Mouse (Mus musculus) heart, embryonic 12.5 days (tissue): Measurements from ENCODE around the gene Serpina3f. TPM values are rescaled to one million over a fixed set of nuclear protein-coding genes. Genes with fewer than 3 reads are reported as not detected.
"Not testable (repeated sequence)": the region's sequence is repeated elsewhere in the genome, so short reads cannot be mapped to it uniquely, and the experiment has no call there.

ENCODE experiments used
- ATAC-seq: fragments of 200-750 bp; cut with Nextera tagmentation; 2 replicates; pipeline ENCODE4 v1.8.0; 2017; ENCODE audit warnings: moderate TSS enrichment, moderate library complexity; ENCODE audit not compliant: insufficient number of reproducible peaks, low FRiP score
- H3K27ac ChIP-seq: fragments of 300-500 bp; sonication (generic); 2 replicates; pipeline ENCODE4 v1.5.1; 2016; ENCODE audit warnings: mild to moderate bottlenecking, moderate library complexity; ENCODE audit not compliant: poor library complexity, severe bottlenecking
- H3K27me3 ChIP-seq: fragments of 300-500 bp; sonication (generic); replicated peaks from 2 replicates; pipeline ENCODE4 v1.6.1; 2016; ENCODE audit warnings: mild to moderate bottlenecking, moderate library complexity
- H3K36me3 ChIP-seq: fragments of 300-500 bp; sonication (generic); 2 replicates; pipeline ENCODE4 v1.6.1; 2016; ENCODE audit warnings: mild to moderate bottlenecking, moderate library complexity
- H3K4me1 ChIP-seq: fragments of 300-500 bp; sonication (generic); replicated peaks from 2 replicates; pipeline ENCODE4 v1.6.1; 2016; ENCODE audit warnings: mild to moderate bottlenecking
- H3K4me2 ChIP-seq: fragments of 300-500 bp; sonication (generic); 2 replicates; pipeline ENCODE4 v1.6.1; 2016; ENCODE audit warnings: mild to moderate bottlenecking, moderate library complexity
- H3K4me3 ChIP-seq: fragments of 300-500 bp; sonication (generic); 2 replicates; pipeline ENCODE4 v1.5.1; 2016; ENCODE audit warnings: mild to moderate bottlenecking
- H3K9ac ChIP-seq: fragments of 300-500 bp; sonication (generic); 2 replicates; pipeline ENCODE4 v1.6.1; 2016; ENCODE audit warnings: mild to moderate bottlenecking, moderate library complexity
- H3K9me3 ChIP-seq: fragments of 300-500 bp; sonication (generic); replicated peaks from 2 replicates; pipeline ENCODE4 v1.6.1; 2016; ENCODE audit warnings: mild to moderate bottlenecking, moderate library complexity
- WGBS: fragments of 180-500 bp; shearing (Covaris S2); methylation state at CpG from one replicate; pipeline ENCODE4 v1.1.7; 2016; 5-methylcytosine and 5-hydroxymethylcytosine counted together
- polyA plus RNA-seq: library from polyadenylated mRNA; unstranded; fragments of >200 nt; fragmentation: Nextera tagmentation; extraction: Ambion mirVana; gene quantifications from 2 replicates; pipeline ENCODE4 v1.2.1, GENCODE M21; 2016

Serpina3f gene
- polyA plus RNA-seq, 1 experiment from 2014 or later: not detected

DNA sequence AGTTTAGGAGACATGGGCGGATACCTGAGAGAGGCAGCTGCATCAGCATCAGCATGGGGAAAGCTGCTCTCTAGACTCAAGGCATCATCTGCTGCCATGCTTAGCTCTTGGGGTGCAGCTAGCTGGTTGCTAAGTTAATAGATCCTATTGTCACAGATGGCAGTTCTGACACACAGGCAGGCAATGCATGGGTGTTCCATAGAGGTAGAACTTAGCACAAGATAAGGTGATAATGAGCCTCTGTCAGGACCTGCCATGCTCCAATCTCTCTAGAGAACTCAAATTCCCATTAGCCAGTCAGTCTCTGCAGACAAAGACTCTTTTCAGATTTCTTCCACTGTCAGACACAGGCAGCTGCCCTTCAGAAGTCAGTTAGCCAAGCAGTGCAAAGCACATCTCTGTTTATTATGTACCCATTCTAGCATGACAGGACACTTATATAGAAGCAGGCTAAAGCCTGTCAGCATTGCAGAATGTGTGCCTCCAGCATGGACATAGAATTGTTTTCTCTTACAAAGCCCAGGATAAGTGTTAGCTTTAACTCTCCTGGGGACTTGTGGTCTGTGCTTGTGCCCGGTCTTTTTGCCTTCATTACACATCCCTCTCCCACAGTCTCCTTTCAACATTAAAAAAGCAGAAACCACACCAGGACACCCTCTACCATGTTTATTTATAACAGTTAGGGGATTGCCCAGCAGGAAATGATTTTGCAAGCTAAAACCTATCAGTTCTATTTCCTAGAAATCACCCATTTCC, 477 bp upstream of the Serpina3f start:
- Histone ChIP-seq H3K9ac (no peak overlapping the region), H3K4me1 (no peaks in the 10 kb centered on the region), H3K9me3 (no peaks in the 10 kb centered on the region), H3K4me2 (no peak overlapping the region), H3K27ac (no peak overlapping the region), H3K27me3 (0 out of 2 replicates have a peak, but pooled peaks cover 5% of the 10 kb centered on the region), H3K4me3 (no peak overlapping the region), H3K36me3 (no peaks in the 10 kb centered on the region)
- no peak for ATAC-seq
- 61% methylated on average over 2 of the region's 2 CpGs for WGBS

DNA sequence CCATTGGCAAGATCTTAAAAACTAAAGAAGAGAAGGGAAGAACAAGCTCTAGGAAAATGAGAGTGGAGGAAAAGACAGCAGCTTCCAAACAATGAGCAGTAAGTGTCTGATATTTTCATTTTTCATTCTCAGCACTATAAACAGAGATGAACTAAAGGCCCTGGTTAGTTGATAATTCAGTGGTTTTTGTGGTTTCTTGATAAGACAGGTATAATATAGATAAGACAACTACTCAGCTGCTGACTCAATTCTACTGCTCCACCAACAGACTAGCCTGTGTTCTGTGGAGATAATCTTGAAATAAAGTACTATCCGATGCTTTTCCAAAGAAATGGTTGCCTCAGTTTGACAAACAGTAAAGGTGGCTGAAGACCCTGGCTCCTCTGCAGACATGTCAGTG, 905 bp downstream of the Serpina3f start:
- Histone ChIP-seq H3K36me3 (no peaks in the 10 kb centered on the region), H3K27me3 (0 out of 2 replicates have a peak, but pooled peaks cover 5% of the 10 kb centered on the region), H3K4me2 (no peak overlapping the region), H3K9me3 (no peaks in the 10 kb centered on the region), H3K4me3 (no peak overlapping the region), H3K9ac (no peak overlapping the region), H3K27ac (no peak overlapping the region), H3K4me1 (no peaks in the 10 kb centered on the region)
- no peak for ATAC-seq
- 52% methylated on average over 1 of the region's 1 CpGs for WGBS

DNA sequence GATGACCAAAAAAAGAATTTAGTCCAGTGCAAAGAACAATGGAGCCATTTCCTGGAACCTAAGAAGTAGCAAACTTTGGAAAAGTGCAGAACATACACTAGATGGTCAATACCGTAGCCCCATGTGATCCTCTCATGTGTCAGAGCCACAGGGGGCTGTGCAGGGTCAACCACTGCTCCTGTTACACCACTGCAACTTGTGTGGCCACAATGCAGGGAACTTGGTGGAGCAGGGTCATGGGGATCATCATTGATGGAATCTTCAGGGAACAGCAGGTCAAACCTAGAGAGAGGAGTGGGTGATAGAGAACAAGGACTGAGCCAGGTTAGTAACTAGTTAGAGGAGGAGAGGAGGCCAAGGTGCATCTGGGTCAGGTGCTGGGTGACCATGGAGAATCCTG, 7.3 kb downstream of the Serpina3f start:
- no peak overlapping the region for H3K4me3 ChIP-seq
- no peaks in the 10 kb centered on the region for H3K36me3 ChIP-seq
- no peak overlapping the region for H3K27ac ChIP-seq
- H3K4me2 ChIP-seq: no peak overlapping the region
- H3K9ac ChIP-seq: no peak overlapping the region
- no peak for ATAC-seq
- 0 out of 2 replicates have a peak, but pooled peaks cover 2% of the 10 kb centered on the region for H3K4me1 ChIP-seq
- 69% methylated on average over 1 of the region's 1 CpGs for WGBS
- 0 out of 2 replicates have a peak, but pooled peaks cover 1% of the 10 kb centered on the region for H3K27me3 ChIP-seq
- H3K9me3 ChIP-seq: no peaks in the 10 kb centered on the region

DNA sequence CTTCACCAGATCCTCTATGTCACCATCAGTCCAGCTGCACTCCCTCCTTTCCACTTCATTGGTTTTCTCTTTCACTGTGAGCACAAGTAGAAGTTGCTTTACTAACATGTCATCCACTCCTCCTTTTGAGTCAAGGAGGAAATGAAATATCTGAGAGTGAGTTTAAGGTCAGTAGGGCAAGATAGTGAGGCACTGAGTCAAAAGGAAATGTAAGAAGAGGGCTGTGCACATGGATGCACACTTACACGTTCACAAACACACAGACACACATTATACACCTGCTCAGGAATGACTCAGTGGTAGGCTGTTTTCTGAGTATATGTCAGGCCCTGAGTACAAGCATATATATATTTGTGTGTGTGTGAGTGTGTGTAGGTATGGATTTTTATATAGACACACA, 9.3 kb downstream of the Serpina3f start:
- no peak for ATAC-seq
- 41% methylated on average over 1 of the region's 1 CpGs for WGBS
- no peak overlapping the region for H3K4me3 ChIP-seq

DNA sequence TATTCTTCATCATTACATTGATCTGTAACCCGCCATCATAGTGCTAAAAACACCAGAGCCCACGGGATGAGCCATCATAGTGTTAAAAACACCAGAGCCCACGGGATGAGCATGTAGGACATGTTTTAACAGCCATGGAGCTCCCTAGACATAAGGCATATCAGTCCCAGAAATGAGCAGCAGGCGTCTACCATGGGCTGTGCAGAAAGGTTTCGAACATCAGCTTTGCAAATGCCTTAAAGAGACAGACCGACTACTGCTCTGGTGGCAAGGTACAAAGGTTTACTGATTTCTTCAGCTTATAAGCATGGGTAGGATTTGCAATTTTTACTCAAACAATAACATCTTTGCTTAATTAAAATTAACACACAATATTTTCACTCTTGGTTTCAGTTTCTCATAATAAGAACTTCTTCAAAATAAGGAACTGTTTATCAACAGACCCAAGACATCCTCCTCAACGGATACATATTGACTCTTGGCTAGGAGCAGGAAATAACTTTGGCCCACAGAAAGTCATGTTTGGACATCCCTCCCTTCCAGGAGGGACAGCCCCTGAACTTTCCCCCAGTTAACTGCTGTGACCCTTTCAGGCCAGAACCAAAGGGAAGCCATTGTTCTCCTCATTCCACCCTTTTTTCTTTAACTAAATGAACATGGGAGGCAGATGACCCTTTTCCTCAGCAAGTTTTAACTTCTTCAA, 10.4 kb downstream of the Serpina3f start:
- Histone ChIP-seq H3K9me3 (no peaks in the 10 kb centered on the region), H3K4me3 (no peak overlapping the region), H3K4me2 (no peak overlapping the region), H3K4me1 (0 out of 2 replicates have a peak, but pooled peaks cover 2% of the 10 kb centered on the region), H3K9ac (no peak overlapping the region), H3K27me3 (no peaks in the 10 kb centered on the region), H3K27ac (no peak overlapping the region), H3K36me3 (no peaks in the 10 kb centered on the region)
- WGBS: 59% methylated on average over 7 of the region's 7 CpGs
- no peak for ATAC-seq

More for the DNA sequence above, 9.3 kb downstream of the Serpina3f start:
- Histone ChIP-seq H3K9me3 (no peaks in the 10 kb centered on the region), H3K27me3 (no peaks in the 10 kb centered on the region), H3K27ac (no peak overlapping the region), H3K36me3 (no peaks in the 10 kb centered on the region), H3K4me1 (0 out of 2 replicates have a peak, but pooled peaks cover 2% of the 10 kb centered on the region), H3K4me2 (no peak overlapping the region), H3K9ac (no peak overlapping the region)

DNA sequence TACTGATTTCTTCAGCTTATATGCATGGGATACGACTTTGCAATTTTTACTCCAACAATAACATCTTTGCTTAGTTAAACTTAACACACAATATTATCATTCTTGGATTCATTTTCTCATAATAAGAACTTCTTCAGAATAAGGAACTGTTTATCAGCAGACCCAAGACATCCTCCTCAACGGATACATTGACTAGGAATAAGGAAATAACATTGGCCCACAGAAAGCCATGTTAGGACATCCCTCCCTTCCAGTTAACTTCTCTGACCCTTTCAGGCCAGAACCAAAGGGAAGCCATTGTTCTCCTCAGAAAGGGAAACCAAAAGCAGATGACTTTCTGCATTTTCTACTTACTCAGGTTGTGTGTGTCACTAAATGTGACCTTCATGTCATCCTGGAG, 16.4 kb downstream of the Serpina3f start:
- Histone ChIP-seq H3K4me3 (no peak overlapping the region), H3K36me3 (no peaks in the 10 kb centered on the region), H3K27ac (no peak overlapping the region), H3K27me3 (no peaks in the 10 kb centered on the region), H3K4me2 (no peak overlapping the region), H3K4me1 (no peaks in the 10 kb centered on the region), H3K9me3 (no peaks in the 10 kb centered on the region), H3K9ac (no peak overlapping the region)
- no peak for ATAC-seq
- WGBS: 59% methylated on average over 2 of the region's 2 CpGs

DNA sequence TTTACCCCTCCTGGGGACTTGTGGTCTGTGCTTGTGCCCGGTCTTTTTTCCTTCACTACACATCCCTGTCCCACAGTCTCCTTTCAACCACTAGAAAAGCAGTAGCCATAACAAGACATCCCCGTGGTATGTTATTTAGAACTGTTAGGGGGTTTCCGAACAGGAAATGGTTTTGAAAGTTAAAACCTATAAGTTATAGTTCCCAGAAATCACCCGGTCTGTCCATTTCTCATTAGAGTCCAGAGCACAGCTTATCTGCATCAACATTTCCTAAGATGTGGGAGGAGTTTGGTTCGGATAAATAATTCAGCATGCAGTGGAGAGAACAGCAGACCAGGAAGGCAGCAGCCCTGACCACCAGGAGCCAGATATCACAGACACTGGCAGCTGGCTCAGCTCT, 21.6 kb downstream of the Serpina3f start, which contains the start of gene Serpina3g:
Serpina3g (plus strand) TSS at position 331 of the 400 bp plus-strand sequence.
- no peaks in the 10 kb centered on the region for H3K36me3 ChIP-seq
- H3K4me2 ChIP-seq: no peak within 1 kb of the TSS
- H3K9me3 ChIP-seq: no peaks in the 10 kb centered on the region
- H3K9ac ChIP-seq: no peak within 1 kb of the TSS
- WGBS: 50% methylated on average over 5 of the region's 5 CpGs
- ATAC-seq: no peak
- H3K4me3 ChIP-seq: no peak within 1 kb of the TSS
- no peak within 1 kb of the TSS for H3K27ac ChIP-seq
- H3K27me3 ChIP-seq: no peaks in the 10 kb centered on the region
- H3K4me1 ChIP-seq: 0 out of 2 replicates have a peak, but pooled peaks cover 5% of the 10 kb centered on the region

DNA sequence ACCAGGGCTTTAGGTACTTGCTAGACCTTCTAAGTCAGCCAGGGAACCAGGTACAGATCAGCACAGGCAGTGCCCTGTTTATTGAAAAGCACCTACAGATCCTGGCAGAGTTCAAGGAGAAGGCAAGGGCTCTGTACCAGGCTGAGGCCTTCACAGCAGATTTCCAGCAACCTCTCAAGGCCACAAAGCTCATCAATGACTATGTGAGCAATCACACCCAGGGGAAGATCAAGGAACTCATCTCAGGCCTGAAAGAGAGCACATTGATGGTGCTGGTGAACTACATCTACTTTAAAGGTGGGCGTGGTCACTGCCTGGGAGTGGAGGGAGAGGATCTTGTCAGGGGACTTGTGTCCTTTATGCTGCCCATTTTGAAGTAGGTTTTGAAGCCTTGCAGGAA, 23.7 kb downstream of the Serpina3f start:
- H3K27me3 ChIP-seq, H3K4me1 ChIP-seq, H3K9me3 ChIP-seq, ATAC-seq, H3K4me3 ChIP-seq, H3K4me2 ChIP-seq, H3K9ac ChIP-seq, H3K27ac ChIP-seq, H3K36me3 ChIP-seq: not testable (repeated sequence)
- 77% methylated on average over 1 of the region's 1 CpGs for WGBS

DNA sequence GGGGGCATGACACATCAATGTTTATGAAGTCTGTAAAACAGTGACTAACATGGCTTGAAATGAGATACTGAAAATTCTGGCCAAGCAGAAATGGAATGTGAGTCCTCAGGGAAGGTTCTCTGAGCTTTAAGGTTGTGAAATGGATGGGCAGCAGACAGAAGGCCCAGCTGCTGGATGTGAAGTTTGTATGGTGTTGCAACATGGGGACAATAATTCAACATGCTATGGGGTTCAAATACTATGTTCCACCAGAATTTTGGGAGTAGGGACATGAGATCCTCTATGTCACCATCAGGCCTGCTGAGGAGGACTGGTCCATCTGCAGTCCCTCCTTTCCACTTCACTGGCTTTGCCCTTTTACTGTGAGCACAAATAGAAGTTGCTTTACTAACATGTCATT, 29.0 kb downstream of the Serpina3f start:
- no peak for ATAC-seq
- Histone ChIP-seq H3K4me1 (0 out of 2 replicates have a peak, but pooled peaks cover 2% of the 10 kb centered on the region), H3K4me2 (no peak overlapping the region), H3K27me3 (no peaks in the 10 kb centered on the region), H3K36me3 (no peaks in the 10 kb centered on the region), H3K9me3 (no peaks in the 10 kb centered on the region), H3K9ac (no peak overlapping the region), H3K27ac (no peak overlapping the region), H3K4me3 (no peak overlapping the region)

DNA sequence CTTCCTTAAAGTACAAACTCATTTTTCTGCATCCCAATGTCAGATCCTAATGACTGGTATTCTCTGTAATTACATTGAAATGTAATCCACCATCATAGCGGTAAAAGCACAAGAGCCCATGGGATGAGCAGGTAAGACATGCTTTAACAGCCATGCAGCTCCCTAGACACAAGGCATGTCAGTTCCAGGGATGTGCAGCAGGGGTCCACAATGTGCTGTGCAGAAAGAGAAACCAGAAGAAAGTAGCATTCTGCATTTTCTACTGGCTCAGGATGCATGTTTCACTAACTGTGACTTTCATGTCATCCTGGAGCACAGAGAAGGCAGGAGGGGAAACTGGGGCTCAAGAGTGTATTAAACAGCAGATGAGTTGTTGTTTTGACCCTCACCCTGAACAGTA, 30.7 kb downstream of the Serpina3f start:
- 74% methylated on average over 1 of the region's 1 CpGs for WGBS
- Histone ChIP-seq H3K27me3 (no peaks in the 10 kb centered on the region), H3K4me1 (0 out of 2 replicates have a peak, but pooled peaks cover 2% of the 10 kb centered on the region), H3K4me2 (no peak overlapping the region), H3K9ac (no peak overlapping the region), H3K9me3 (no peaks in the 10 kb centered on the region), H3K4me3 (no peak overlapping the region), H3K36me3 (no peaks in the 10 kb centered on the region), H3K27ac (no peak overlapping the region)
- no peak for ATAC-seq

DNA sequence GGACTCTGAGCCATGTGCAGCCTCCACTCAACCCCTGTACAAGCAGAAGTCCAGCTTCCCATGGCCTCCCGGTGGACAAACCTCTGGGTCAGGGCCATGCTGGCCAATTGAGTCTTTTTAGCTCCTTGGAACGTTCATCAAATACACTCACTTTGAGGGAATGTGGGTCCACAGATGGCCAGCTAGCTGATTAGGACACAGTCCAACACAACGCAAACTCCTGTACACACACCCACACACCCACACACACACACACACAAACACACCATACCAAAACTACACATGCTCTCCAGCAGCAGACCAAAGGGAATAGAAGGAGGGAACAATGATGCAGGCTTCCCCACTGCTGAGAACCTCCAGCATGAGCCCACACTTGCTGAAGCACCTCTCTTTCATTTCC, 31.3 kb downstream of the Serpina3f start:
- 70% methylated on average over 3 of the region's 3 CpGs for WGBS
- H3K36me3 ChIP-seq: no peaks in the 10 kb centered on the region
- ATAC-seq: no peak

More for the DNA sequence above, 31.3 kb downstream of the Serpina3f start:
- Histone ChIP-seq H3K4me1 (0 out of 2 replicates have a peak, but pooled peaks cover 2% of the 10 kb centered on the region), H3K27me3 (no peaks in the 10 kb centered on the region), H3K4me2 (no peak overlapping the region), H3K9me3 (no peaks in the 10 kb centered on the region), H3K4me3 (no peak overlapping the region), H3K9ac (no peak overlapping the region), H3K27ac (no peak overlapping the region)
